Mouse (Mus musculus): Measurements from ENCODE around the gene Pecam1. TPM values are rescaled to one million over a fixed set of nuclear protein-coding genes. Genes with fewer than 3 reads are reported as not detected.
"Not testable (repeated sequence)": the region's sequence is repeated elsewhere in the genome, so short reads cannot be mapped to it uniquely, and the experiment has no call there.

Pecam1 gene
- total RNA-seq, 4 experiments from 2014 or later = 16.0 to 21.1 (median 18.0) TPM

GRCm38 (mm10) chr11:106635946-106636345 is 114.5 kb downstream of the Pecam1 start:
- DNase-seq (ENCODE audit: low spot score in 2 of 2) = no peak

- DNase-seq (ENCODE audit: low spot score in 2 of 2) = not testable (repeated sequence)
Observed at GRCm38 (mm10) chr11:106634175-106634574, 116.3 kb downstream of the Pecam1 start.

DNA sequence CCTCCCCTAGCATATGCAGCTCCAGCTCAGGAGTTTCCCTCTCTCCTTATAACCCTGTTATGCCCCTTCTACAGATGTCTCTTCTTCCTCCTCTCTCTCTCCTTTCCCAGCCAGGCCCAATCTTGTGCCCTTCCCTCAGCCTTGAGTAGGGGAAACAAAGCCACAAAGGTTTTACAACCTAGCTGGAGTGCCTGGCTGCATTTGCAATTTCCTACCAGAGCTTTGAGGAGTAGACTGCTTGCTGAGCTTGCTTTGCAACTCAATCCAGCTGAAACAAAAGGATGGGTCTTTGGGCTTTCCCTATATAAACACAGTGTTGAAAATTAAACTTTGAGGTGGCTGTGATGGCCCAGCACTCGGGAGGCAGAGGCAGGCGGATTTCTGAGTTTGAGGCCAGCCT is 117.0 kb downstream of the Pecam1 start:
- DNase-seq (ENCODE audit: low spot score in 2 of 2) = no peak

GRCm38 (mm10) chr11:106627692-106628091 is 122.7 kb downstream of the Pecam1 start:
- peak; percentile 33 to 77 for DNase-seq (ENCODE audit: low spot score in 2 of 2)

DNA sequence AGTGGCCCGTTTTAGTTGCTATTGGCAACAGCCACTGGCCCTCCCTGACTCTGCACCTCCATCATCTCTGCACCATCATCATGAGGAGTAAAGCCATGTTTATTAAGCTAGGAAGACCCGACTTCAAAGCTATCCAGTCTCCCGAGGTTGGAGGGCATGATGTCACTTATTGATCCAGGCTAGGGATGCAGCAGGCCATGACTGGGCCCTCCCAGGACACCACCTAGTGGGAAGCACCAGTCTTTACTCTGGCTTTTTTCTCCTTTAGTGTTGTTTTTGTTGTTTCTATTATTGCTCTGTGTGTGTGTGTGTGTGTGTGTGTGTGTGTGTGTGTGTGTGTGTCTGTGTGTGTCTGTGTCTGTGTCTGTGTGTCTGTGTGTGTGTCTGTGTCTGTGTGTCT is 124.9 kb downstream of the Pecam1 start:
- no peak for DNase-seq (ENCODE audit: low spot score in 2 of 2)

- no peak for DNase-seq (ENCODE audit: low spot score in 2 of 2)
Observed at GRCm38 (mm10) chr11:106623629-106624028, 126.8 kb downstream of the Pecam1 start.

GRCm38 (mm10) chr11:106622056-106622455 is 128.4 kb downstream of the Pecam1 start:
- no peak for DNase-seq (ENCODE audit: low spot score in 2 of 2)

DNA sequence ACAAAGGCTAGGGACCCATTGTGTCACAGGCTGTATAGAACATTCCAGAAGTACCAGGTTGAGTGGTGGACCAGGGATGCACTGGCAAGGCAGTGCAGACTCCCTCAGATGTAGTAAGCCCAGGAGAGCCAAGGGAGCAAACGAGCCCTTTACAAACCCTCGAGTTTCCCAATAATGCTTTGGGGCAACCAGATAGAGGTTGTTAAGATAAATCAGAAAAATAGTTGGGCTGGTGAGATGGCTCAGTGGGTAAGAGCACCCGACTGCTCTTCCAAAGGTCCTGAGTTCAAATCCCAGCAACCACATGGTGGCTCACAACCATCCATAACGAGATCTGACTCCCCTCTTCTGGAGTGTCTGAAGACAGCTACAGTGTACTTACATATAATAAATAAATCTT is 131.7 kb downstream of the Pecam1 start:
- not testable (repeated sequence) for DNase-seq (ENCODE audit: low spot score in 2 of 2)

DNA sequence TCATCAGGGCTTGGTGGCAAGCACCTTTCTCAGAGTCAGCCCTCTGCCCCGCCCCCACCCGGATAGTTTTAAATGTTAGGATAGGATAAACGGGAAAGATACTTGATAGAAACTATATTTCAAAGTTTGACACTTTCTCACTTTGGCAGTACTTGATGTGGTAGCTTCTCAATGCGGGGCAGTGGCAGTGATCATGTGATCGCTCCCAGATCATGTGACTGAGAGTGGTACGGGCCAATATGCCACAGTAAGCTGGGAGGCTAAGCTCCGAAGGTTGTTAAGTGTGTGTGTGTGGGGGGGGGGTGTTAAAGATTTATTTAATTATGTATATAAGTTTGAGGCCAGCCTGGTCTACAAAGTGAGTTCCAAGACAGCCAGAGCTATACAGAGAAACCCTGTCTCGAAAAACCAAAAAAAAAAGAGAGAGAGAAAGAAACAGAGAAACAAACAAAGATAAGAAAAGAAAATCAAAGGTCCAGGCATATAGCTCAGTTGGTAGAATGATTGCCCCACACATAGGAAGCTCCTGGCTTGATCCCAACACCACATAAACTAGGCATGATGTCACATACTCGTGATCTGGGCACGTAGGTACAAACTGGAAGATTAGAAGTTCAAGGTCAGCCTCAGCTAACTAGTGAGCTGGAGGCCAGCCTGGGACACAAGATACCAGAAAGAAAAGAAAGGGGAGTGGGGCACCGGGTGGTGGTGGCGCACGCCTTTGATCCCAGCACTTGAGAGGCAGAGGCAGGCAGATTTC is 132.4 kb downstream of the Pecam1 start:
- DNase-seq (ENCODE audit: low spot score in 2 of 2) = no peak

DNA sequence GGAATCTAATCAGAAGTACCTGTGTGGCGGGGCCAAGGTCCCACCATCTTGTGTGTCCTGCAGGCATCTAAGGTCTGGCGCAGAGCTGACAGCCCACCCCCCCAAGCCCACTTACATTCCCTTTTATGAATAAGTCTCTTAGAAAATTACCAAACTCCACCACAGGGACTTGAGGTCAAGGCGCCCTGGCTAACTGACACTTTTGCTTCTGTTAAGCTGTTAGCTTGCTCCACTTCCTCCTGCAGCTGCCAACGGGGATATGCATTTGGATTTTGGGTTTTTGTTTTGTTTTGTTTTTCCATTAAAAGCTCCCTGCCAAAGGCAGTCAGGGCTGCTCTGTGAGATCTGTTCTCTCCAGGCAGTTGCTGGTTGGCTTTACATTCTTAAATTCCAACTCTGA is 134.9 kb downstream of the Pecam1 start:
- no peak for DNase-seq (ENCODE audit: low spot score in 2 of 2)

GRCm38 (mm10) chr11:106614339-106614645 is 136.1 kb downstream of the Pecam1 start:
- no peak for DNase-seq (ENCODE audit: low spot score in 2 of 2)

GRCm38 (mm10) chr11:106613638-106614338 is 136.6 kb downstream of the Pecam1 start:
- no peak for DNase-seq (ENCODE audit: low spot score in 2 of 2)

DNA sequence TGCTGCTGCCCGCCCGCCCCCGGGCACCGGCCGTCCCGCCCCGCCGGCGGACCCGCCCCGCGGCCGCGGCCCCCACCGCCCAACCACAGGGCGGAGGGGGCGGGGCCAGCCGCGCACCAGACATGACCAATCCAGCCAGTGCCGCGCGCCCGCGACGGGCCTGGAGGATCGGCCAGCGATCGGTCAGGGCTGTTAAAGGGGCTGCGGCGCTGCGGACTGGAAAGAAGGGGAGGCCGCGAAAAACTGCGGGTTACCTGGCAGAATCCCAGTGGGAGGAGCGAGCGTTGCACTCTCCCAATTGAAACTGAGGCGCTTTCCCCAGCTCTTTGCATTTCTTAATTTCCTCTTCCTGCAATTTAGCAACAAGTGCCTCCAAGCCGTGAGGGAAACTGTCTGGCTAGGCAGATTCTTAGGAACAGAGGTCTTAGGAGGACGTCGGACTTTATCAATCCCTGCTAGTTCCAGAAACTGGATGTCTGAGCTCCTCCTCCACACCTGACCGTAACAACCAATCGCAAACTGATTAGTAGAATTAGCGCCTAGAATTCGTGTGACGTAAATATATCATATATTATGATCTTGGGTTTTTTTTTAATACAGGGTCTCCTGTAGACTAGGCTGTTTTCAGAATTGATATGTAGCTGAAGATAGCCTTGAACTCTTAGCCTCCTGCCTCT is 137.3 kb downstream of the Pecam1 start, which contains the start of gene Tex2:
Gene Tex2 (minus strand): TSS at position 463 of the 677 bp plus-strand sequence.
- DNase-seq (ENCODE audit: low spot score in 2 of 2) = peak; percentile 95 to 97

DNA sequence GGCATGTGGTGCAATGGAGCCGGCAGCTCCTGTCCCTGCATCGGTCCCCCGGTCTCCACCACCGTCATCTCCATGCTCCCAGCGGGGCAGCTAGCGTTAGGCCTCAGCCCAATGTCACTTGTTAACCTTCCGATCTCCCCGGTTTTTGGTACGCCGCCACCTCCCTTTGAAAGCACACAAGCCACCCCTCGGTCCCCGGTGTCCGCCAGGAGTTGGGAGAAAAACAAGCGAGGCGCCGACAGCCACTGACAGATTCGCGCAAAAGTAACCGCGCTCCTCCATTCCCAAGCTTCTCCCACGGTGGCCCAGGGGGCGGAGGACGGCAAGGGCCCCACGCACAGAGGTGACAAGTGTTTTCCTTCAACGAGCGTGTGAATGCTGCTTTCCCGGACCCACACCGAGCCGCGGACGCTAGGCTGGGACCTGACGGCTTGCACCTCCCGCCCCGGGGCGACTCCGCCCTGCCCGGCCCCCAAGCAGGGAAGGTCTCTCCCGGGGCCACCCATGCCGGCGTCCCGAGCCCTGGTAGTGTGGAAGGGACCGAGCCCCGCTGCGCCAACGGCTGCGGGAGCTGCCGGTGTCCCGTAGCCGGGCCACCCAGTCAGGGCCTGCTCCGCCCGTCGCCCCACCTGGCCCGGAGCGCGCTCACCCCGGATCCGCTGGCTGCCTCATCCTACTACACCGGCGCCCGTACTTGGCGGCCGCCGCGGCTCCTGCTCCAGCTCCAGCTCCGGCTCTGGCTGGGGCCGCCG is 138.0 kb downstream of the Pecam1 start:
- DNase-seq (ENCODE audit: low spot score in 2 of 2) = peak in 1 of 2 experiments; percentile 18

DNA sequence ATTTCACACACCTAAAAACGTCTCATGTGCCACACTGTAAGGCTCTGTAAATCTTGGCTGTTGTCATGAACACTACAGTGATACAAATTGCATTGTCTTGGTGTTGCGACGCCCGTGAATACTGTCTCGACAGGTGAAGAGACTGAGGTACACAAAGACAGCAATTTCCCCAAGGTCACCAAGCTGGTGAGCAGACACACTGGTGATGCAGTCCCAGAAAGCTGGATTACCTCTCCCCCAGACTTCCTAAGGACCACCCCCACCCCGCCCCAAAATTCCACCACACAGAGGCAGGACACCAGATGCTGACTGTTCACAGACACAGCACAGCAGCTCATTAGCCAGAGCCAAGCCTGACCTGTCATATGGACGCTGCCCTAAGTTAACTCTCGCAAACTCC is 140.7 kb downstream of the Pecam1 start:
- no peak for DNase-seq (ENCODE audit: low spot score in 2 of 2)

GRCm38 (mm10) chr11:106607316-106607715 is 143.1 kb downstream of the Pecam1 start:
- no peak for DNase-seq (ENCODE audit: low spot score in 2 of 2)

GRCm38 (mm10) chr11:106606042-106606441 is 144.4 kb downstream of the Pecam1 start:
- no peak for DNase-seq (ENCODE audit: low spot score in 2 of 2)

Data from layer of hippocampus, adult 8-10 months (tissue).